Mouse (Mus musculus): ENCODE measurements around the gene Cfap57.

- TF ChIP-seq CTCF (conservative IDR thresholded peaks at IDR 0.05; ENCODE audit: low read length) = peak; percentile 85
- no peak for TF ChIP-seq NANOG (IDR thresholded peaks at IDR 0.05; ENCODE audit: borderline replicate concordance, low read length)
- no peak for TF ChIP-seq POU5F1 (IDR thresholded peaks at IDR 0.05; ENCODE audit: borderline replicate concordance, low read length)
Observed at GRCm38 (mm10) chr4:118579313-118579712, 41.3 kb downstream of the Cfap57 start.
